Mouse (Mus musculus): ENCODE data around the gene Tjp2.

The Tjp2 gene

GRCm38 (mm10) chr19:24176692-24177091, 48.1 kb downstream of the Tjp2 start:
- DNase-seq = no peak

DNA sequence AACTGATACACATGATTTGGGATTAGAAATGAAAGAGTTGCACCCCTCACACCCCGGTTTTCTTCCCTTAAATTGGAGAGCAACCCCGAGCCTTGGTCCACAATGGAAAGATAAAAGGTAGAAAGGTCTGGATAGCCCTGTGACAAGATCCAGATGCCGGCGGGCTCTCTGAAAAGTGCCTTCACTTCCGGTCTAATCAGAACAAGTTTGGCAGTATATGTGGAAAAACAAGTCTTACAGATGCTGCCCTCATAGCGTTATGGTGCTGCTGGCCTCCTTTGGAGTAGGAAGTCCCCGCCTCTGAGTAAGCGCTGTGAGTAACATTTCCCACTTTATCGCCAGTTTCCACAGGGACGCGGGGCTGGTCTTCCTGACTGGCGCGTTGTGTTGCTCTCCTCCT, 49.9 kb downstream of the Tjp2 start:
- DNase-seq = no peak

GRCm38 (mm10) chr19:24173608-24174523, 51.0 kb downstream of the Tjp2 start:
- peak; percentile 96 for DNase-seq

DNA sequence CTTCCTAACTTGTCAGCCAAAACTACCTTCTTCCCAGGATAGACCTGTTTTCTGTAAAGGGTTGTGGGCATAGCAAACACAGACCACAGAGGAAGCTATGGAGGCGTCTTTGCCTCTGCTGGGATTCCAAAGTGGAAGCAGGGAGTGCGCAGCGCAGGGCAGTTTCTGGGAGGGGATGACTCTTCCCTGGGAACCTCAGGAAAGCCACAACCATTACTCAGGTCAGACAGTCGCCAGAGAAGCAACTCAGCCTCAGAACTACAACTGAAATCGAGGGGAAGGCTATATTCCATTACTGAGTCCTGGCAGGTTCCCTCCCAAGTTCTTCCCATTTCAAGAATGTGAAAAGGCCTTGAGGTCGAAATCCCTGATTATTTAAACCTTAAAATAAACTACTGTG, 51.8 kb downstream of the Tjp2 start:
- no peak for DNase-seq

DNA sequence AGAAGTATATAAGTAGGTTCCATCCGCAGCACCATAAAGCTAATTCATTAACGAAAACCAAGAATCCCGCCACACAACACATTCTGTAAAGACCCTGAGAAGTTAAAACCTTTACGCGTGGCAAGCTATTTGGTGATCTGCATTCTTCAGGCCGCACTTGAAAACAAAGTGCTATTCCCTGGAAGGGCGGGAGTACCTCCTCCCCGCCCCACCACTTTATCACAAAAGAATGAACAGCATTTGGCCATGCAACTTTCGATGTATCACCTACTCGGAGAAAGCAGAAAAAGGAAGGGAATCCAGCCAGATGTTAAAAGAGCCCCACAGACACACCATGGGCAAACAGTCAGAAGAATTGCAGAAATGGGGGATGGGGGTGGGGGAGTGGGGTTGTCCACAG, 56.3 kb downstream of the Tjp2 start:
- no peak for DNase-seq

DNA sequence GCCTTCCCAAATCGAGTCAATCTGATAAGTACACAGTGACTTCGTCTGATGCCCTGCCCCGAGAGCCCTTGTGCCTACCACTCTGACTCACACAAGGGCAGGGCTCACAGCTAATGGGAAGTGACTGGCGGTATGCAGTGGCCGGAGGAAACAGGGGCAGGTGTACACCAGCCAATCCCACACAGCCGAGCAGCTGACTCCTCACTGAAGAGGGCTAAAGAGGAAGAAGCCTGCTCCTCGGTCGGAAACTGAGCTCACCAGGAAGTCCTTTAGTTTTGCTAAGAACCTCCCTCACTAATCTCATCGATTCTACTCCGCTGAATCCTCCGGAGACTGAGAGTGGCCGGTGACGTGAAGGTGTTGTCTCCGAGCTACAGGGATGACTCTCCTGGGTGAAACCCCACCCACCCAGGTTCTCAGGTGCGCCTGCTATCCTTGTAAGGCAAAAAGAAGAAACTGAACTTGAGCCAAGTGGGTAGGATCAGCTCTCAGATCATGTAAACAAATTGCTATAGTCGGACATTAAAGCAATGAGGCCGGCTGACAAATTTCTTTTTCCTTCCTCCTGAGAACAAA, 58.2 kb downstream of the Tjp2 start:
- DNase-seq = no peak

DNA sequence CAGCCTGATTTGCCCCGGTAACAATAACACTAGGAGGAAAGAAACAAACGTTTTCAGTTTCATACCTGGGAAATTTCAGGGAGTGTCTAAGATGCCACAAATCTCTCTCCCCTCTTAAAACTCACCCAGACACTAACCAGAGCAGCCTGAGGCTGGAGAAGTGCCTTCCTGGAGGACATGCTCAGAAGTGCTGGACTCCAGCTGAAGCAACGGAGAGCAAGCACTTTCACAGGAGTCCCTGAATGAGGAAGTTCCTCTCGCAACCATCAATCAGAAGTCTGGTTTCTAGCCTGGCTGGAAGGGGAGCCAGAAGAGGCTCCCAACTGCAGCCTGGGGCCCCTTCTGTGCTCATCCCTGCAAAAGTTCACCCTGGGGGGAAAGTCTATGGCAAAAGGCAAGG, 60.9 kb downstream of the Tjp2 start:
- no peak for DNase-seq

DNA sequence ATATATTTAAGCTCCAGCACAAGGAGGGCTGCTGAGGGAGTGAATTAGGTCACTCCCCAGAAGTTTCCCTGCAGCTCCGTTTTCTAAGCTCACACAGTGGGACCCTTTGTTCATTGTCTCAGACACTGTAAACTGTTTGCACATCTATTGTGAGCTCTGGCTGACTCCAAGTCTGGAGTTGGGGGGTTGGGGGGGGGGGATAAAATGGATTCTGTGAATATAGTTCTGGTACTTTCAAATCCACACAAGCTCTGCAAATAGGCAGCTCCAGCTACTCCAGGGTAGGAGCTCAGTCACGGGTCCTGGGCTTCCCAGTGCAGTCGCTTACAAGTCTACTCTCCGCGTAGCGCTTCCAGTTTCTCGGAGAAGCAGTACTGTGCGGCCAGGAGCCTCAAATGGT, 64.4 kb downstream of the Tjp2 start:
- no peak for DNase-seq

DNA sequence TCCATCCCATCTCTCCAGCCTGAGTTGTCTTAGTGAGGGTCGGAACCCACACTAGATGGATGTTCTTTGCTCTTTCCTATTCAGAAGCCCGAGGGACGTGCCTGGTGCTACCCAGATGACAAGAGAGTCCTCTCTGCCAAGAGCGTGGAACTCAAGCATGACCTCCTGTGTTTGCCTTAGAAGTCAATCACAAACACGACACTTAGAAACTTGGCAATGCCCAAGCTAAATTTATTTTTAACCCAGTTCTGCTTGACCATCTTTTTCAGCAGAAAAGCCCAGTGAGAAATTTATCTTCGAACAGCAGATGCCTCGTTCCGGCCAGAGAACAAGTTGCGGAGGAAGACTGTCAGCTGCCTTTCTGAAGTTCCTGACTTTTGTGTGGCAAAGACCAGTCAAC, 65.1 kb downstream of the Tjp2 start:
- no peak for DNase-seq

DNA sequence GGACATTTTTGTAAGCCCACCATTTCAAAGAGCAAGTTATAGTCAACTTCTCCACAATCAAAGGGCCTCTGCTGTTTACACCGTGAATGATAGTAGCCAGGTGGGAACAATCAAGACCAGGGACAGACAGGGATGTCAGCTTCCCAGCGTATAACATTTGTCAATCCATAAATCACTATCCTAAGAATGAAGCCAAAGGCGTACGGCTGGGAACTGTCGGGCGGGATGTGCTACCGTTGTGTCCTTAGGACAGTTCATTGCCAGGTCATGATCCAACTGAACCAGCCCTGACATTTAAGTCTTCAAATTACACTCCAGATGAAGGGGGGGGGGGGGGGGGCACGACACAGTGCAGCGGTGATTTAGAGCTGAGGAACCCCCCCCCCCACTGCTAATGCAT, 65.5 kb downstream of the Tjp2 start:
- no peak for DNase-seq

GRCm38 (mm10) chr19:24156067-24156455, 68.8 kb downstream of the Tjp2 start:
- no peak for DNase-seq

- DNase-seq = no peak
These were observed 69.3 kb downstream of the Tjp2 start for GRCm38 (mm10) chr19:24155395-24156066.

- DNase-seq = peak; percentile 28
These were observed 71.4 kb downstream of the Tjp2 start for GRCm38 (mm10) chr19:24153266-24154023.

GRCm38 (mm10) chr19:24144009-24144408, 80.8 kb downstream of the Tjp2 start:
- no peak for DNase-seq

GRCm38 (mm10) chr19:24142621-24143061, 82.2 kb downstream of the Tjp2 start:
- no peak for DNase-seq

DNA sequence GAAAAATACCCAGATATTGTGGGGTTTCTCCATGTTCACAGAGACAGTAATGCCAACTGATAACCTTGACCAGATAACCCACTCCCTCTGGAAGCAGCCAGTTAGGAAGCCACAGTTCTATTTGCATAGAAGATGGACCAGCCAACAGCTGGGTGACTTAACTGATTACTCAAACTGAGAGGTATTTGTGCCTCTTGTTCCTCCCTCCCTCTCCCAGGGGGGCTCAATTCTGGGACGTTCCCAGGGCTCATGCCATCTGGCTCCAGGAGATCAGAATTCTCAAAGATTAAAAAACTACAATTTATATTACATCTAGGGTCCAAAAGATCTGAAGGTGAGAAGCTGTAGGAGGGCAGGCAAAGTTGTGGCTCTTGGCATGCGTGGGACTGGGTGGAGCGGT, 84.5 kb downstream of the Tjp2 start:
- no peak for DNase-seq

- no peak for DNase-seq
These were observed 87.4 kb downstream of the Tjp2 start for GRCm38 (mm10) chr19:24137392-24137791.

DNA sequence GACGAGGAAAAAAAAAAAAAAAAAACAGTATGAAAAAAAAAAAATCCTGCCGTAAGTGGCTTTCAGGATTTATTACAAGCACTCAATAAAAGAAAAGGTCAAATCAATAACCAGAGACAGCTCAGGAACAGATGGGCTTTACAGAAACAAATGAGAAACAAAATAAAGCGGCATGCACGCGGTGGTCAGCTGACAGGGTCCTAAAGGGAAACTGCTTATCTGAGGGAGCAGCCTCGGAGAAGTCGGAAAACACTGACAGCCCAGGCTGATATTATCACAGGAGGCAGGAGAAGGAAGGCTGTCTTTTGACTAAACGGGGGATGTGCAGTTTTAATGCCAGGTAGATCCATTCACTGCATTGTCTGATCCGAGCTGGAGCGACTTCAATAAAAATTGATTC, 89.8 kb downstream of the Tjp2 start:
- DNase-seq = no peak

- no peak for DNase-seq
These were observed 90.5 kb downstream of the Tjp2 start for GRCm38 (mm10) chr19:24134144-24134911.

- DNase-seq = no peak
These were observed 101.1 kb downstream of the Tjp2 start for GRCm38 (mm10) chr19:24123534-24124290.

DNA sequence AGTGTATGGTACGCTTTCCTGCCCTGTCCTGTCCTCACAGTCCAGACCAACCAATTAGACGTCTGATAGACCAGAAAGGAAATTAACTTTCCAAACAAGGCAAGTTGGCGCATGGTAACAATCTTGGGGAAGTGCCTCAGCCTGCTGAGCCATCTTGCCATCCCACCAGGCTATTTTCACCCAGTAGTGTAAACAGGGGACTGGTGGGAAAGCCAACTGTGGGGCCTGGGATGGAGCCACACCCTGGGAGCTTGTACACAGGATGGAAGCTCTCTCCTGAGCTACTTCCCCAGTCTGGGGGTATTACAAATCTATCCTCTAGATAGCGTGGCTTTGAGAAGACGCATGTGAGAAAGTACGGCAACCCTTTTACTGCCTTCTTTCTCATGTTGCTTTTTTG, 101.7 kb downstream of the Tjp2 start:
- no peak for DNase-seq

GRCm38 (mm10) chr19:24122647-24123046, 102.2 kb downstream of the Tjp2 start:
- DNase-seq = no peak
